Mouse (Mus musculus) heart, embryonic 14.5 days (tissue): ENCODE results near the gene Sned1. TPM values are rescaled to one million over a fixed set of nuclear protein-coding genes. Genes with fewer than 3 reads are reported as not detected.

ENCODE experiments used
- ATAC-seq: fragments of 200-750 bp; cut with Nextera tagmentation; 2 replicates; pipeline ENCODE4 v1.8.0; 2017; ENCODE audit warnings: low read depth, moderate TSS enrichment; ENCODE audit not compliant: insufficient number of reproducible peaks, insufficient read depth, low FRiP score
- H3K27ac ChIP-seq, 2 experiments: fragments of 200-500 bp in 1 of 2; fragments of 300-500 bp in 1 of 2; sonication (generic) in 1 of 2; replicated peaks in 1 of 2; 2 replicates each; pipeline ENCODE4 v1.5.1; 2012 to 2014; ENCODE audit warnings: low read depth in 2 of 2, low read length in 2 of 2, control low read depth in 1 of 2, mild to moderate bottlenecking in 1 of 2, mixed read lengths in 1 of 2; ENCODE audit not compliant: control insufficient read depth in 1 of 2, insufficient read depth in 1 of 2
- H3K27me3 ChIP-seq: fragments of 300-500 bp; sonication (generic); 2 replicates; pipeline ENCODE4 v1.6.1; 2014; ENCODE audit warnings: mild to moderate bottlenecking, low read length, control low read depth; ENCODE audit not compliant: control insufficient read depth, insufficient read depth
- H3K36me3 ChIP-seq: fragments of 300-500 bp; sonication (generic); 2 replicates; pipeline ENCODE4 v1.6.1; 2014; ENCODE audit warnings: mild to moderate bottlenecking, control low read depth, low read length, mixed read lengths; ENCODE audit not compliant: control insufficient read depth, insufficient read depth
- H3K4me1 ChIP-seq, 2 experiments: fragments of 200-500 bp in 1 of 2; fragments of 300-500 bp in 1 of 2; sonication (generic) in 1 of 2; 2 replicates each; pipeline ENCODE4 v1.6.1; 2012 to 2014; ENCODE audit warnings: low read length in 2 of 2, control low read depth in 1 of 2, mixed read lengths in 1 of 2; ENCODE audit not compliant: control insufficient read depth in 2 of 2, insufficient read depth in 2 of 2
- H3K4me2 ChIP-seq: fragments of 300-500 bp; sonication (generic); 2 replicates; pipeline ENCODE4 v1.6.1; 2014; ENCODE audit warnings: mild to moderate bottlenecking, low read length
- H3K4me3 ChIP-seq, 2 experiments: fragments of 200-500 bp in 1 of 2; fragments of 300-500 bp in 1 of 2; sonication (generic) in 1 of 2; 2 replicates each; pipeline ENCODE4 v1.5.1; 2012 to 2014; ENCODE audit warnings: low read length in 2 of 2, mild to moderate bottlenecking in 2 of 2, control low read depth in 1 of 2, low read depth in 1 of 2, moderate library complexity in 1 of 2; ENCODE audit not compliant: control insufficient read depth in 1 of 2, insufficient read depth in 1 of 2
- H3K9ac ChIP-seq: fragments of 300-500 bp; sonication (generic); 2 replicates; pipeline ENCODE4 v1.6.1; 2014; ENCODE audit warnings: mild to moderate bottlenecking, low read length
- H3K9me3 ChIP-seq: fragments of 300-500 bp; sonication (generic); 2 replicates; pipeline ENCODE4 v1.6.1; 2016; ENCODE audit warnings: low read length, control low read depth; ENCODE audit not compliant: control insufficient read depth
- WGBS: fragments of 180-500 bp; shearing (Covaris S2); extraction: QIAGEN DNeasy Blood & Tissue Kit; methylation state at CpG from one replicate; pipeline ENCODE4 v1.1.7; 2014; 5-methylcytosine and 5-hydroxymethylcytosine counted together
- polyA plus RNA-seq: library from polyadenylated mRNA; unstranded; fragments of >200 nt; fragmentation: Nextera tagmentation; extraction: Ambion mirVana; gene quantifications from 2 replicates; pipeline ENCODE4 v1.2.1, GENCODE M21; 2014

The Sned1 gene
- polyA plus RNA-seq, 1 experiment from 2014 or later: 3.1 TPM

DNA sequence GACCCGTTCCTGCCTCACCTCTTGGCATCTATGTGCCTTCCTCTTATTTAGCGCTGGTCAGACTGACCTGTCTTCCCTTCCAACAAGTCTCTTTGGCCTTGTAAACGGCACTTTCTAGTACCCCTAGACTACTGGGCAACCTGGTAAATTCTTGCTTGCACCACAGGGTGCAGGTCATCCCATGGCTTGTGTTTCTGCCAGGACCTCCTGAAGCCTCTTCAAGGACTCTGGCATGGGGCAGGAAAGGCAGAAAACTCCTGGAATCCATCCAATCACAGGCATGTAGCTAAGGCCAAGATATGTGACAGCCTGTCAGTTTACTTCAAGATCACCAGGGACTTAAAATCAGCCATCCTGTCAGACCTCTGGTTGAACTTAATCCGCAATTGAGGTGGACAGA, 6.0 kb upstream of the Sned1 start:
- WGBS: 69% methylated on average over 4 of the region's 4 CpGs

DNA sequence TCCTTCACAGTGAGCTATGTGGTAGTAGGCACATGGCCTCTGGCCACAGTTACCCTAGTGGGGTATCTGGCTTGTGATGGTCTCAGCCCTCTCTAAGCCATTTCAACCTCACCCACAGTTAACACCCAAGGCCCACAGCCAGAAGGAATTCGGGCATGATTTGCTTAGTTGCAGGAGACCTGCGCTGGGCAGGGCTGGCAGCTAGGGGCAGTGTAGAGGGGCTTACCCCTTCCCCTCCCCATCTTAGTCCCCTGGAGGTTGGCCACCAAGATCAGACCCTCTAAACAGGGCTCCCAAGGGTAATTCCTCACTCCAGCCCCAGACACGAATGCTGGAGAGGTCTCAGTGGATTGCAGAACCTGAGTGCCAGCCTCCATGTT, 894 bp downstream of the Sned1 start:
- Histone ChIP-seq H3K9ac (peak overlapping the region; percentile 74; the same call in 1 of the 2 replicates), H3K4me2 (peak overlapping the region; percentile 99), H3K36me3 (no peaks in the 10 kb centered on the region), H3K27me3 (peaks cover 25% of the 10 kb centered on the region), H3K4me1 (peaks cover 6 to 9% of the 10 kb centered on the region in 2 experiments), H3K9me3 (no peaks in the 10 kb centered on the region), H3K27ac (no peak overlapping the region), H3K4me3 (peak overlapping the region; percentile 45 to 58)
- ATAC-seq: no peak
- 25% methylated on average over 3 of the region's 3 CpGs for WGBS

More for the DNA sequence above, 6.0 kb upstream of the Sned1 start:
- H3K27me3 ChIP-seq: peaks cover 3% of the 10 kb centered on the region; the same call in 1 of the 2 replicates
- H3K4me1 ChIP-seq: peaks cover 4 to 5% of the 10 kb centered on the region in 2 experiments; a peak in 2 of 4 replicates
- no peaks in the 10 kb centered on the region for H3K9me3 ChIP-seq
- H3K27ac ChIP-seq: no peak overlapping the region
- H3K4me2 ChIP-seq: no peak overlapping the region
- H3K9ac ChIP-seq: no peak overlapping the region
- H3K36me3 ChIP-seq: no peaks in the 10 kb centered on the region
- no peak for ATAC-seq
- no peak overlapping the region for H3K4me3 ChIP-seq

DNA sequence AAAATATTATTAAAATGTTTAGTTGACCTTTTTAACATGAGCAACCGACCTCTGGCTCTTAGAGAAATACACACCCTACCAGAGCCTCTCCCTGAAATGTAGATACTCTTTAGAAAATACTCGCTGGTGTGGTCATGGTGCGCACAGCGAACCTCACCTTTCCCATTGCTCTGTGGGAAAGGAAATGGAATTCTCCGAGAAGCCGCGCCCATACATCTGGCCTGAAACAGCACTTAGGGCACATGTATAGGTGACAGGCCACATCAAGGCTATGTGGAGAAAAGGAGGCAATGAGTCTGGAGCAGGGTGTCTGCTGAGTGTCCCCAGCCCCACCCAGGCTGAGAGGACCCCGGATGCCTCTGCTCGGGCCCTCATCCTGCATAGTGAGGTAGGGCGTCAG, 2.0 kb downstream of the Sned1 start:
- ATAC-seq: no peak
- Histone ChIP-seq H3K9ac (no peak overlapping the region), H3K36me3 (no peaks in the 10 kb centered on the region), H3K4me2 (no peak overlapping the region), H3K27ac (no peak overlapping the region), H3K4me1 (peaks cover 6 to 9% of the 10 kb centered on the region in 2 experiments), H3K4me3 (no peak overlapping the region), H3K27me3 (peaks cover 25% of the 10 kb centered on the region), H3K9me3 (no peaks in the 10 kb centered on the region)
- 84% methylated on average over 10 of the region's 10 CpGs for WGBS

DNA sequence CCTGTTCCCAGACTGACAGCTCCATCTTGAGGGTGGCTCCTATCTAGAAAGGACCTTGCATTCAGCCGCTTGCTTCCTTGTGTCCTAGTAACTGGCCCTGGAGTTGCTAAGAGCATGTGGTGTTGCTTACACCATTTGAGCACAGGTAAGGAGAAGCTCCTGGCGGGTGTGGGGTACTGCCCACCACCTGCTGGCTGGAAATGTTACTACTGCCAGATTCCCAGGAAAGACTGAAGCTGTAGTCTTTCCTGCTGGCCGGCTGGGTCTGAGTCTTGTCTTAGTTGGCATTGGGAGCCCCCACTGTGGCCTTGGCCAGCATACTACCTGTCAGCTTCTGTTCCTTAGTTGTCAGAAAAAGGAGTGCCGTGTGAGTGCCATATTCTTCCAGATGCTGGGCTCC, 2.6 kb downstream of the Sned1 start:
- H3K9me3 ChIP-seq: no peaks in the 10 kb centered on the region
- WGBS: 47% methylated on average over 4 of the region's 4 CpGs
- no peaks in the 10 kb centered on the region for H3K36me3 ChIP-seq
- H3K4me1 ChIP-seq: peaks cover 6 to 9% of the 10 kb centered on the region in 2 experiments
- no peak overlapping the region for H3K27ac ChIP-seq
- H3K4me2 ChIP-seq: no peak overlapping the region
- peaks cover 25% of the 10 kb centered on the region for H3K27me3 ChIP-seq
- ATAC-seq: no peak
- H3K4me3 ChIP-seq: no peak overlapping the region
- H3K9ac ChIP-seq: no peak overlapping the region

DNA sequence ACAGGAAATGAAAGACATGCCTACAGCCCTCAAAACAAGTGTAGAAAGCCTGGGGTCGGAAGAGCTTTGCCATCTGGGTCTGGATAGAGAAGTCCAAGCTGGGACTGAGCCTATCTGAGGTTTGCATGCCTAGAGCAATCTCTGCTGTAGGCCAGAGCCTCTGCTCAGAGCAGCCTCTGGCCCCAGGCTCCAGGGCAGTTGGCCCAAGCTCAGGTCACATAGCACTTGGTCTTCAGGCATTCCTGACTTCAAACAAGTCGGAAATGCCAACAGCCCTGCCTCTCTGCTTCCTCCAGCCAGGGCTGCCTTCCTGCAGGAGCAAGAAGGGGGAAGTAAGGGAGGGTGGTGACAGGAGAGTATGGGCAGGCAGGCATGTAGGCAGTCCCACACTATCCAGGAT, 10.3 kb downstream of the Sned1 start:
- Histone ChIP-seq H3K4me1 (peaks cover 5 to 7% of the 10 kb centered on the region in 2 experiments; a peak in 2 of 4 replicates), H3K9me3 (no peaks in the 10 kb centered on the region), H3K4me3 (no peak overlapping the region), H3K36me3 (no peaks in the 10 kb centered on the region), H3K27ac (no peak overlapping the region), H3K4me2 (no peak overlapping the region), H3K9ac (no peak overlapping the region), H3K27me3 (no peaks in the 10 kb centered on the region)
- WGBS: 27% methylated on average over 2 of the region's 2 CpGs
- ATAC-seq: 0 out of 2 replicates have a peak, but pooled peaks have one; percentile 35

DNA sequence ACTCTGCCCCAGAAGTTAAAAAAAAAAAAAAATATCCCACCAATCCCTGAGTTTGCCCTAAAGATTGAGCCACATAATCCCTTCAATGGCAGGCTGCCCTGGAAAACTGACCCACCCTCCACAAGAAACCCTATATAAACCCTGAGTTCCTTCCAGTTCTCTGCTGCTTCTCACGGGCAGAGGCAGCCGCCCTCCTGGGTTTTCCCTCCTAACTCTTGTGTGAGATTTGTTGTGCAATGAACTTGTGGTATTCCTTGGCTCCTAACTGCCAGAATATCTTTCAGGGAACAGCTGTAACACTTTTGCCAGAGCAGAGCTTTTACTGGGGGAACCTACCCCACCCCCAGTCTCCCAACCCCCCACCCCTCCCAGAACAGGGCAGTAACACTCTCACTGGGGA, 16.9 kb downstream of the Sned1 start:
- Histone ChIP-seq H3K4me1 (no peaks in the 10 kb centered on the region), H3K9me3 (no peaks in the 10 kb centered on the region), H3K27me3 (0 out of 2 replicates have a peak, but pooled peaks cover 3% of the 10 kb centered on the region), H3K27ac (no peak overlapping the region), H3K4me3 (no peak overlapping the region), H3K9ac (no peak overlapping the region), H3K4me2 (no peak overlapping the region), H3K36me3 (no peaks in the 10 kb centered on the region)
- 44% methylated on average over 2 of the region's 2 CpGs for whole genome bisulfite sequencing
- ATAC-seq: no peak

DNA sequence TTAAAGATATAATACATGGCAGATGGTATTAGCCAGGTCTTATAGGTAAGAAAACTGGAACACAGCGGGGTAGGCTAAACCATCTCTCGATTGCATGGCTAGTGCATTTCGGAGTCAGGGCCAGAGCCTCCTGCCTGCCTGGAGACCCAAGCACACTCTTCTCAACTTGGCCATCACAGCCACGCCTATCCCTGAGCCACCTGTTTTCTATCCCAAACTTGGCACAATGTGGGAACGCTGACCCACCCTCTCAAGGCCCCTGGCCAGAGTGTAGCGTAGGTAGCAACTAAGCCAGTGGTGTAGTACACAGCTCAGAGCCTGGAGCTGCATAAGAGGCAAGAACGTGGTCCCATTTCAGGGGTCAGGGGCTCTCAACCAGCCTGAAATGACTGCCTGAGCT, 20.1 kb downstream of the Sned1 start:
- no peak overlapping the region for H3K4me2 ChIP-seq
- WGBS: 81% methylated on average over 7 of the region's 7 CpGs
- H3K4me1 ChIP-seq: no peaks in the 10 kb centered on the region
- no peak overlapping the region for H3K27ac ChIP-seq
- H3K9me3 ChIP-seq: no peaks in the 10 kb centered on the region
- H3K27me3 ChIP-seq: 0 out of 2 replicates have a peak, but pooled peaks cover 3% of the 10 kb centered on the region
- no peak overlapping the region for H3K4me3 ChIP-seq
- no peaks in the 10 kb centered on the region for H3K36me3 ChIP-seq
- no peak overlapping the region for H3K9ac ChIP-seq
- no peak for ATAC-seq

DNA sequence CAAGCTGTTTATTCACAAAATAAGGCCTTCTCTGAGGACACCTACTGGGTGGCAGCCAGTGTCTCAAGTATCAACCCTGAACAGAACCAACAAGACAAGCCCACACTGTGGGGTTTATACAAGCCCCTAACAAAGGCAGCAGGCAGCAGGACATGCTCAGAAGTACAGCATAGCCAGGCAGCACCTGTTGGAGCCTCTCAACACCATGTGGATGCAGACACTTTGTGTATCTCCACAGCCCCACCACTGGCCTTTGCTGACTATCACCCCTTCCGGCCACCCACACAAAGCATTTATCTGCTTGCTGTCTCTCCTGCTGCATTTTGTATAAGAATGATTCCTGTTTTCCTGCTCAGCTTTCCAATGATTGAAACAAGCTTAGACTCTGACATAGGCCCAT, 21.9 kb downstream of the Sned1 start:
- Histone ChIP-seq H3K4me2 (no peak overlapping the region), H3K36me3 (no peaks in the 10 kb centered on the region), H3K27me3 (0 out of 2 replicates have a peak, but pooled peaks cover 3% of the 10 kb centered on the region), H3K4me3 (no peak overlapping the region), H3K9me3 (no peaks in the 10 kb centered on the region), H3K27ac (no peak overlapping the region), H3K4me1 (no peaks in the 10 kb centered on the region), H3K9ac (no peak overlapping the region)
- 59% methylated on average over 1 of the region's 1 CpGs for WGBS
- no peak for ATAC-seq
